Mouse (Mus musculus): ENCODE measurements at regions not wholly inside any gene's neighbourhood (a gene's known extent, or its start where the extent isn't known, plus 50 kb on each side); places are given as distances from the start of the nearest gene placed in this dataset.

DNA sequence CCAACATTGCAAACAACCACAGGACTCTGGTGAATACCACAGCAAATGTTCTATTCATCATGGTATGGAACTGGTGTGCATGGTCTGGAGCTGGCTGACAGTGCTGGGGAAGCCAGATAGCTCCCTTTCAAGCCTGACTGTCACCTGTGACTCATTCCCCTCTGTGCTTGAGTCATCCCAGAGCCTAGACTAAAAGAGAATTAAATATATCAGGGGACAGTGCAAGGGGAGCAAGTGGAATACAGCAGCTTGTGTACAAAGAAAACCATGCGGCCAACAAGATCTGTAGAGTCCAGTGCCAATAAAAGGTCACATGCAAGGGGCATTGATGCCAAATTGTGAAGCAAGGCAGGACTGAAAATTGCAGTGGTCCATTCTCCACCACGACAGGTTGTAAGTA lies 117.7 kb downstream of the Pah start:
- Histone ChIP-seq H3K4me3 (no peak overlapping the region), H3K9me3 (no peaks in the 10 kb centered on the region), H3K27me3 (ENCODE audit: insufficient read depth, poor library complexity, severe bottlenecking) (no peaks in the 10 kb centered on the region), H3K27ac (no peak overlapping the region), H3K4me1 (replicated peaks) (no peaks in the 10 kb centered on the region), H3K36me3 (no peaks in the 10 kb centered on the region)
- WGBS = 87% methylated on average over 2 of the region's 2 CpGs
- DNase-seq (ENCODE audit: low spot score) = no peak

- Histone ChIP-seq H3K4me1 (replicated peaks) (no peaks in the 10 kb centered on the region), H3K27me3 (ENCODE audit: insufficient read depth, poor library complexity, severe bottlenecking) (no peaks in the 10 kb centered on the region), H3K27ac (no peak overlapping the region), H3K4me3 (no peak overlapping the region), H3K36me3 (no peaks in the 10 kb centered on the region), H3K9me3 (no peaks in the 10 kb centered on the region)
- peak; percentile 5 for DNase-seq (ENCODE audit: low spot score)
- WGBS = 29% methylated on average over 1 of the region's 1 CpGs
Observed at GRCm38 (mm10) chr10:87649091-87649490, 127.5 kb downstream of the Pah start.

DNA sequence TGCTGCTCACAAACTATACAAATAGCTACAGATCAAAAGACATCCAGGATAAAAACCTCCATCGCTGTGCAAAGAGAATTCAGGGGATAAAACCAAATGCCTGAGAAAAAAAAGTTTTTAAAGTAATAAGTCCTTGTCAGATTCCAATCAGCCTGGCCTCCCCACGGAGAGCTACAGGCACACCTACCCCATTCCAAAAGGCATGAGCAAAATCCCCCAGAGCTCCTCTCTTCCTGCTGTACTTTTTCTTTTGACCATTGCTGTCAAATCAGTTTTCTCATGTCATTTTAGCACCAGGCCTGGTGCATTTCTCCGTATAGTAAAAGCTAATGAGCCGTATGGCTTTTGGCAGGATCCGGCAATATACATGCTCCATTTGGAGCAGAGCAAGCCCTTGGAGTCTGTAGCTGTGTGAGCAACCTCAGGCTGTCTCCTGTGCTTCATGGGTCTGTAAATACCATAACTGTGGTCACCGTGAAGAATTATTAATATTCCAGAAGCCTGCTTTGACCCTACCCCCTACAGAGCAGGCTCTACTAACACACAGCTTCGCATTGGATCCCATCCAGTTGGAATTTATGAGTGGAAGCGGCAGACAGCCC lies 130.6 kb downstream of the Pah start:
- H3K9me3 ChIP-seq = no peaks in the 10 kb centered on the region
- 86% methylated on average over 8 of the region's 8 CpGs for WGBS
- no peaks in the 10 kb centered on the region for H3K4me1 ChIP-seq (replicated peaks)
- no peaks in the 10 kb centered on the region for H3K36me3 ChIP-seq
- H3K27ac ChIP-seq = no peak overlapping the region
- DNase-seq (ENCODE audit: low spot score) = no peak
- H3K27me3 ChIP-seq (ENCODE audit: insufficient read depth, poor library complexity, severe bottlenecking) = no peaks in the 10 kb centered on the region
- H3K4me3 ChIP-seq = no peak overlapping the region

- H3K36me3 ChIP-seq = no peaks in the 10 kb centered on the region
- H3K27me3 ChIP-seq (ENCODE audit: insufficient read depth, poor library complexity, severe bottlenecking) = no peaks in the 10 kb centered on the region
- H3K9me3 ChIP-seq = no peaks in the 10 kb centered on the region
- no peaks in the 10 kb centered on the region for H3K4me1 ChIP-seq (replicated peaks)
- H3K4me3 ChIP-seq = no peak overlapping the region
- no peak overlapping the region for H3K27ac ChIP-seq
- no peak for DNase-seq (ENCODE audit: low spot score)
- 83% methylated on average over 4 of the region's 4 CpGs for WGBS
Observed at GRCm38 (mm10) chr10:87654112-87654511, 132.5 kb downstream of the Pah start.

DNA sequence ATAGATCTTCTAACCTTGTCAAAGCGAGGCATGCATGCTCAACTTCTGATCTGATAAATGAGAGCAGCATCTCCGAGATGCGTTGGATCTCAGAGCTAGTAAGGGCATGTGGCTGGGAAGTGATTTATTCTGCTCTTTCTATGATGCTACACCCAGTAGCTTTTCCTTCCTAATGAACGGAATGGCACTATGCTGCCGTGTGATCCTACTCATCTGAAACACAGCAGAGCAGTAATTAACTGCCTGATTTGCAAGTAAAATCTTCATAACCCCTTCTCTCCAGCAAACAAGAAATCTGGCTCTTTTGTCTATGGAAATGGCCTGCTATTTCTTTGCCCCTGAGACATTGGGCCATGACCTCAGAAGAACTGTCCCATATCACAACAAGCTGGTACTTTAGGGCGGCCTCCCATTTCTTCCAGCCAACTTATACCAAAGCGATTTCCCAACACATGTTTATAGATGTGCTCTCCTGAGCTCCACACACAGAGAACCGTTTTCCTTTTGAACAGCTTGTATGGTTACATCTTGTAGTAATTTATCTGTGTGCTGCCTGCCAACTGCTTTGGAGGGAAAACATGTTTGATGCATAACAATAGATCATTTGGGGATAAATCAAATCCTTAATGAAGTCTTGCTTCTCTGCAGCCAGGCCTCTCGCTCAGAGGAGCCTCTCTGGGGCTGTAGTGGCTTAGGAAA lies 144.6 kb downstream of the Pah start:
- Histone ChIP-seq H3K27me3 (ENCODE audit: insufficient read depth, poor library complexity, severe bottlenecking) (no peaks in the 10 kb centered on the region), H3K4me1 (replicated peaks) (no peaks in the 10 kb centered on the region), H3K9me3 (no peaks in the 10 kb centered on the region), H3K36me3 (no peaks in the 10 kb centered on the region), H3K4me3 (no peak overlapping the region), H3K27ac (no peak overlapping the region)
- 85% methylated on average over 9 of the region's 9 CpGs for WGBS
- DNase-seq (ENCODE audit: low spot score) = no peak

DNA sequence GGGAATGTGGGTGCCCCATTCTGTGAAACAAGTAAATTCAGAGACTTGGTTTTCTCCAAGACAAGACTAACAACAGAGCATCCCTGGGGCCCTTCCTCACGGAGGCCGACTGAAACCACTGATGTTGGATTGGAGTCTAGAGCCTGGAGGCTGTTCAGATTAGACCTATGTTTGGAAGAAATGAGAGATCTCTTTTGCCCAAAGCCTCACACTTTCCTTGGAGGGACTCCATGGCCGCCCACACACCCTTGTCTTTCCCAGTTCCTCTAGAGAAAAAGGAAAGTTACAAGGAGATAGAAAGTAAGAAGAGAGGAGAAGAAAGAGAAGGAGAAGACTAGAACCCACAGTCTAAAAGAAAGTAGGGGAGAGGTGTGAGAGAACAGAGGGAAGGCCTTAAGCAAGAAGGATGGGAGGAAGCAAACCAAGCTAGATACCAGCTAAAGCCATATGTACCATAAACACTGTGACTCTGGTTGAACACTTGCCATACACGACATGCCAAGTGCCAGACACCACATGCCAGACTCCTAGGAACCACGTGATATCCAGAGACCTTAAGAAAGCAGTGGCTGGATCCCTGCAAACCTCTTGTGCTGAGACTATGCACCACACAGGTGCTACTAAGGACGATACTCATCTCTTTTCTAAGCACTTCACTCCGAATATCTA lies 145.3 kb downstream of the Pah start:
- 84% methylated on average over 7 of the region's 7 CpGs for WGBS
- Histone ChIP-seq H3K27me3 (ENCODE audit: insufficient read depth, poor library complexity, severe bottlenecking) (no peaks in the 10 kb centered on the region), H3K4me1 (replicated peaks) (no peaks in the 10 kb centered on the region), H3K27ac (no peak overlapping the region), H3K4me3 (no peak overlapping the region), H3K36me3 (no peaks in the 10 kb centered on the region), H3K9me3 (no peaks in the 10 kb centered on the region)
- no peak for DNase-seq (ENCODE audit: low spot score)

DNA sequence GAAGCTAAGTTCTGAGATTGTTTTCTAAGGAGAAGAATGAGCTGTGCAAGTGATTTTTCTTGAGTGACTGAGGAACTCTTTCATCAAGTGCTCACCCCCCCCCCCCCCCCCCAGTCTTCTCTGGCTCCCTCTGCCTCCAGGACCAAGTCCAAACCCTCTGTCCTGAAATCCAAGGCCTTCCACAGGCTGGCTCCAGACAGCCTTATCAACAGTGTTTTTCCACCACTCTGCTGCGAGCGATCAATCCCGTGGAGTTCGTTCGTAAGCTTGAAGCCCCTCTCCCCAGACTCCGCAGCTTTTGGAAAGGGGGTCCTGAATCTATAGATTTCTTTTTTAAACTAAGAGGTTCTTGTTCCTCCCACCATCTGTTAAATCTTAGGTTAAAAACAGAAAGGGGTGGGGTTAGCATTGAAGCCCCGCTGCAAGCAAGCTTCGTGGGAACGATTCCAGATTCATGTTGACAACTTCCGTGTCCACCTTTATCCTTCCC lies 146.1 kb downstream of the Pah start:
- Histone ChIP-seq H3K27me3 (ENCODE audit: insufficient read depth, poor library complexity, severe bottlenecking) (no peaks in the 10 kb centered on the region), H3K9me3 (no peaks in the 10 kb centered on the region), H3K4me3 (no peak overlapping the region), H3K27ac (no peak overlapping the region), H3K36me3 (no peaks in the 10 kb centered on the region), H3K4me1 (replicated peaks) (no peaks in the 10 kb centered on the region)
- no peak for DNase-seq (ENCODE audit: low spot score)
- WGBS = 92% methylated on average over 10 of the region's 10 CpGs

DNA sequence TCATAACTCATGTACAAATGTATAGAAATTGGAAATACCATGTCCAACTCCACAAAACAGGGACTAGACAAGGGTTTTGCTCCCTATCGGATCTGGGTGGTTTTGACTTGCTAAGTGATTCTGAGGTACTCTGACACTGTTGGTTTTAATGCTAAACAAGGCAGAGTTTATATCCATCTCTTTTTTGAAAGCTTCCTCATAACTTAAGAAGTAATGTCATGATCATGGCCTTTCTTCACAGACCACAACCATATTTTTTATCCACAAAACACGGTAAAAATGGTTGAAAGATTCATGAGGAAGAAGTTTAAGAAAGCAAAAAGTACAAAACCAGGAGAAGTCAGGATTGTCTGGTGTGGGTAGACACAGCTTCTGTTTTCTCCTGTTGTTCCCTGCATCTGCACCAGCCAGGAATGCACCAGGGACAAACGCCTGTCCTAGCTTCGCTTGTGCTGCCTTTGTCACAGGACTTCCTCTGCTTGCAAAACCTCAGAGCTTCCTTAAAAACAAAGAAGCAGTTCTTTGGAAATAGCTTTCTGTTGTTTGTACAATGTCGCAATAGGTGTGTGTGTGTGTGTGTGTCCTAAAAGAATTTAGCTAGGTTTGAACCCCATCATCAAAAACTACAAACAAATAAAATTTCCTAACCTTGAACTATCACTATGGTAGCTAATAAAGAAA lies 153.3 kb downstream of the Pah start:
- Histone ChIP-seq H3K9me3 (no peaks in the 10 kb centered on the region), H3K36me3 (no peaks in the 10 kb centered on the region), H3K4me3 (no peak overlapping the region), H3K4me1 (replicated peaks) (no peaks in the 10 kb centered on the region), H3K27me3 (ENCODE audit: insufficient read depth, poor library complexity, severe bottlenecking) (no peaks in the 10 kb centered on the region), H3K27ac (no peak overlapping the region)
- no peak for DNase-seq (ENCODE audit: low spot score)
- whole genome bisulfite sequencing = 86% methylated on average over 5 of the region's 5 CpGs

DNA sequence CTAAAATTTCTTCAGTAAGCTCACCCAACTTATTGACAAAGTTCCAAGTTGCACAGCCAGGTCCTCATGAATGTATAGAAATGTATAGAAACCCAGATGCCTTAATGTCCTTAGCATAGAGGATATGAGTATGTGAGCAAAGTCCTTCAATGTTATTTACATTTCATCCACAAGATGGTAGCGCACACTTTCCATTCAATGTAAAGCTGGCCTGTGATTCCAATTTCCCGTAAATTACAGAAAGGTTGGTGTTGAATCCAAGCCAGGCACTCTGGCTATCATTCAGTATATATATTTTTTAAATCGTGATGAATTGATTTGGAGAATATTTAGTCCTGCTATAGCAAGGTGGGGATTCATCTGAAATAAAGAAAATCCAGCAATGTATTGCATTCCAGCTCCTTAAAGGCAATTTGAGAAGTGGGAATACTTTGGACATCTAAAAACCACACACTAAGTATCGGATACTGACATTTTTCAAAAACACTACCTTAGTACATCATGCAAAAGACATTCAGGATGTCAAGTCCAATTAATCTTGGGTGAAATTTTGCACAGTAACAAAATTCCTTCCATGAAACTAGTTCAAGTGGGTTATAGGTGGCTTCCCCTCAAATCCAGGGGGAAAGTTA lies 154.6 kb downstream of the Pah start:
- WGBS = 74% methylated on average over 4 of the region's 4 CpGs
- DNase-seq (ENCODE audit: low spot score) = no peak

DNA sequence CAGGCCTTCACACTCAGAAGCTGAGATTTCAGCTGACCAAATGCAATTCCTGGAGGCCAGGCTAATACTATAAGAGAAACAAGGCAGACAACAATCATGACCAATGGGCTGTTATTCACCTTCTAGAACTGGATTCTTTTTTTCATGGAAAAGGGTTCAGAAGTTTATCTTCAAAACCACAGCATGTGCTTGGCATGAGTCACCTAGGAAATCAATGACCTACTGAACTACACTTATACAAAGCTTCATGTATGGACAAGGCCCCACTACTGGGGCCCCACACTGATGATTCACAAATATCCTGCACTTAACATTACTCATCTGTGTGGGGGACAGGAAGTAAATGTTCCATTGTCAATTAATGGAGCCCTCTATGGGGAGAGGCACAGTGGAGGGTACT lies 157.4 kb downstream of the Pah start:
- DNase-seq (ENCODE audit: low spot score) = no peak
- Histone ChIP-seq H3K36me3 (no peaks in the 10 kb centered on the region), H3K4me1 (replicated peaks) (no peaks in the 10 kb centered on the region), H3K4me3 (no peak overlapping the region), H3K27ac (no peak overlapping the region), H3K9me3 (no peaks in the 10 kb centered on the region), H3K27me3 (ENCODE audit: insufficient read depth, poor library complexity, severe bottlenecking) (no peaks in the 10 kb centered on the region)

More for the DNA sequence above, 154.6 kb downstream of the Pah start:
- Histone ChIP-seq H3K36me3 (no peaks in the 10 kb centered on the region), H3K4me3 (no peak overlapping the region), H3K9me3 (no peaks in the 10 kb centered on the region), H3K27me3 (ENCODE audit: insufficient read depth, poor library complexity, severe bottlenecking) (no peaks in the 10 kb centered on the region), H3K27ac (no peak overlapping the region), H3K4me1 (replicated peaks) (no peaks in the 10 kb centered on the region)

- Histone ChIP-seq H3K36me3 (no peaks in the 10 kb centered on the region), H3K4me1 (replicated peaks) (peaks cover 2% of the 10 kb centered on the region; the same call in 1 of the 2 replicates), H3K27me3 (ENCODE audit: insufficient read depth, poor library complexity, severe bottlenecking) (no peaks in the 10 kb centered on the region), H3K4me3 (no peak overlapping the region), H3K9me3 (no peaks in the 10 kb centered on the region), H3K27ac (no peak overlapping the region)
- 45% methylated on average over 4 of the region's 4 CpGs for WGBS
- DNase-seq (ENCODE audit: low spot score) = no peak
Observed at GRCm38 (mm10) chr10:87686311-87686710, 164.7 kb downstream of the Pah start.

- Histone ChIP-seq H3K9me3 (no peaks in the 10 kb centered on the region), H3K4me3 (no peak overlapping the region), H3K36me3 (no peaks in the 10 kb centered on the region), H3K27me3 (ENCODE audit: insufficient read depth, poor library complexity, severe bottlenecking) (no peaks in the 10 kb centered on the region), H3K4me1 (replicated peaks) (peaks cover 2% of the 10 kb centered on the region; the same call in 1 of the 2 replicates), H3K27ac (no peak overlapping the region)
- 83% methylated on average over 2 of the region's 2 CpGs for WGBS
- DNase-seq (ENCODE audit: low spot score) = no peak
Observed at GRCm38 (mm10) chr10:87686785-87687184, 165.2 kb downstream of the Pah start.
